Mouse (Mus musculus) spleen, embryonic (tissue): ENCODE measurements around the gene Arel1.

ENCODE experiments used
- CTCF ChIA-PET: fragments of 350-600 bp; sonication (Branson Sonifier 250); formaldehyde crosslinking; loops from one replicate; lab custom pipeline; 2022; lab: Charles Lee

Gene Arel1

GRCm38 (mm10) chr12:84950763-84951162 lies 19.9 kb downstream of the Arel1 start:
- CTCF ChIA-PET: no interaction called here

GRCm38 (mm10) chr12:84948584-84949285 lies 22.0 kb downstream of the Arel1 start:
- CTCF ChIA-PET: no interaction called here

DNA sequence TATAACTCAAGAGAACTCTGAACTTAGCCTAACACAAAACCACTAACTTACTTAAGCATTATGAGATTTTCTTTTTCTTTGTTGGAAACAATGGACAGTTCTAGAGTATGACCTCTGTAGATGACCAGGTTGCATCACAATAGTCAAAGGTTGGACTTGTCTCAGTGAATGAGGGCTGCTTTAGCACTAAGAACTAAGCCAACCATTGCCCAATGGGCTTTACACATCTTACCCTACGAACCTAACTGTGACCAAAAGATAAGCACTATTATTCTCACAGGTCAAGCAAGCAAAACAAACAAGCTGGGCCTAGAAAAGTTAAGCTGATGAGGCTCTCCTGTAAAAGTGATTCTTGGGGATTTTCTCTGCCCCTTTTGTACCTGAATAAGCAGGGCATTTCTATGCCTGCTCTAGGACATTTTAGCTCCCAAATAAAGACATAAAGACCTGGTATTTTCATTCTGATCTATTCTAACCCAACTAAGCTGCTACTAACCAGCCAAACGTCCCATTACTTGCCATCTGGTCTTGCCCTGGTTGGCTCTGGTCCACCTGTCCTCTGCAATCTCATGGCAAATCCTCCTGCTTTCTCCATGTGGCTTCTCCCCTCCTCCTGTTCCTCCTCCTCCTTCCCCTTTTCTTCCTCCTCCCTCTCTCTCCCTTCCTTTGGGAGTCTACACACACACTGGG lies 22.7 kb downstream of the Arel1 start:
- CTCF ChIA-PET: no interaction called here

GRCm38 (mm10) chr12:84944813-84945553 lies 25.7 kb downstream of the Arel1 start:
- CTCF ChIA-PET: no interaction called here

GRCm38 (mm10) chr12:84944150-84944812 lies 26.4 kb downstream of the Arel1 start:
- CTCF ChIA-PET: no interaction called here

DNA sequence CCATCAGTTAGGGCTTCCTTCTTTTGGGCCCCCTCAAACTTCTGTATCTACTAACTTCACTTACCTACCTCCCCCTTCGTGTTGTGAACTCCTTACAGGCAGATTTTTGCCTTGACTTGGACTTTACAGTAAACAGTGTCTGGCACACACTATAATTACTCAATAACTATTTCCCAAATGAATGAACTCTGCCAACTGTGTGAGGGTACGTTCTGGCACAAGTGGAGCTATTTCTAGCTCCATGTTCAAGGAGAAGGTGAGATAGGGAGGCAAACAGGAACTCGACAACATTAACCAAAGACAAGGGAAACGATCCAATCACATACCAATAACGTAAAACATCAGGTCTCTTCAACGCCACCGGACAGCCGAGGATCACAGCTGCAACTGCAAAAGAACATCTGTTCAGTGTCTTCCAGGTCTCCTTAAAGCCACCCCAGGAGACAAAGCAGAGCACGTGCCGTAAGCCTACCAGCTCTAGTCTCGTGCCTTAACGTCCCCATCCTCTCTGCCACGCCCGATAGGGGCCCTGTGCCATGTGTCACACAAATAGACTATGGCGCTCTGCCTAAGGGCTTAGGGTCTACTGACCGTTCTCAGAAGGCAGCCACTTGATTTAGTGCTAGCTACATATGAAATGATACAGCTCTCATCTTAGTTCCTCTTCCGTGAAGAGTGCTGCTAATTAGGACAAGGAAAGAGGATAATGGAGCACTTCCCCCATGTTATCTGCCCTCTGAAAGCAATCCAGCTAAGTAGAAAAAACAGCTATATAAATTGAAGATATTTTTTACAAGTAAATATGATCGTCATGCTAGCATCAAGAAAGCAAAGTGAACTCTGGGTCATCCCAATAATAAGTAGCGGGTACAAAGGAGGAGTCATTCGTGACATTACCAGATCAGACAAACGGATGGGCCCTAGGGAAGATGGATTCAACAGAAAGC lies 27.4 kb downstream of the Arel1 start:
- CTCF ChIA-PET: no interaction called here

DNA sequence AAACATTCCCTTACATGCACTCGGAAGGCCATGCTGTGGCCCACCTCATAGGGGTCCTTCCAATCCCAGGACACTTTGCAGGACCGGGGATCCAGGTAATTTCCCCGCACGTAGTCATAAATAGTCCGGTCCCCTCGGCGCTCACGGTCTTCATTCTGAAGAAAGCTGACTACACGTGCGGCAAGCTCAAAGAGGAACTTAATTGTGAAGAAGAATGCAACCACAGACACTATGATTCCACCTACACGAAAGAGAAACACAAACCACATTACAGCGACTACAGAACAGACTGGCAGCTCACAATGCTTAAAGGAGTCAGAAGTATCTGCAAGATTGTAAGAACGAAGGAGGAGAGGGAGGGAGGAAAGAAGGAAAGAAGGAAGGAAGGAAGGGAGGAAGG lies 29.0 kb downstream of the Arel1 start:
- CTCF ChIA-PET: no interaction called here

GRCm38 (mm10) chr12:84940343-84940742 lies 30.4 kb downstream of the Arel1 start:
- CTCF ChIA-PET: no interaction called here

DNA sequence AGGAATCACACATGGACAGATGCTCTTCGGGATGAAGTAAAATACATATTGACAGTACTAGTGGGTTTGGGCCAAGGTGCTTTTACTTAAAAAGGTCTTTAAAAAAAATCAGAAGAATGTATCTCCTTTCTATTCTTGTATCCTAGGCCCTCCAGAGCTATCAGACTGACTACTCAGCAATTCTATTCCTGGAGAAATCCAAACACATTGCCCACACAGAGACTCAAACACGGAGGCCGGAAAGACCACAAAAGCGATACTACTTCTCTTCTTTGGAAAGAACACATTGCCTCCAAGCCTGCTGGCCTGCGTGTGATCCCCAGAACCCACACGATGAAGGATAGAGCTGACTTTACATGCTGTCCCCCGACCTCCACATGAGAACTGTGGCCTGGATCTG lies 31.6 kb downstream of the Arel1 start:
- CTCF ChIA-PET: no interaction called here

GRCm38 (mm10) chr12:84935343-84935742 lies 35.4 kb downstream of the Arel1 start:
- CTCF ChIA-PET: no interaction called here

GRCm38 (mm10) chr12:84932210-84932609 lies 38.5 kb downstream of the Arel1 start:
- CTCF ChIA-PET: no interaction called here

DNA sequence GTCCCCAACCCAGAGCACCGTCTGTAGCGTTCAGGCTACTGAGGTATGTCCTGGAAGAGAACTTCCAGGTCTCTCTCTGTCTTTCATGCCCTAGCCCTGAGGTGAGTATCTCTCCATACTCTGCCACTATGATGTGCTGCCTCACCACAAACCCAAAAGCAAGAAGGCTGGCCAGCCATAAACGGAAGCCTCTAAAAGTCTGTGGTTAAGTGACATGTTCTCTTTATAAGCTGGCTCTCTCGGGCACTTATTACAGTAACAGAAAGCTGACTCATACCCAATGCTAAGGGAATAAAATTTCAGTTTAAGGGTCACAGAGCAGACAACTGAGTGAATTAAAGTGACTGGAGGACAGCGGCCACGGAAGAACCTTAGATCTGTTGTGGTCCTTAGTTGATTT lies 44.2 kb downstream of the Arel1 start:
- CTCF ChIA-PET: no interaction called here

DNA sequence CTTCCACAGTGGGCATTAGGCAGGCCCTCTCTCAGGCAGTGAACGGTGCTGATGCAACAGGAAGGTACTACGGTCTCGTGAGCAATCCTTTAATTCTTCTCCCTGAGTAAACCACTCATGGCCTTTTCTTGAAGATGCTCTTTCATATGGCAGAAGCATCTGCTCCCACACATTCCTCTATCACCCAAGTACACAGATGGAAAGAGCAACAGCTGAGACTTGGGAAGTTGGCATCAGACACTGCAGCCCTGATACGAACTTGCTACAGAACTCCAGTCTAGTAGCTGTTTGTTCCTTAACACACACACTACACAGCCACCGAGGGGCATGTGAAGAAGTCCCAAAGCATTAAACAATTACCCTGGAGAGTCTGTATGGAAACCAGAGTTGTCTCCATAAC lies 46.4 kb downstream of the Arel1 start:
- CTCF ChIA-PET: no interaction called here

- CTCF ChIA-PET: no interaction called here
These were observed 48.8 kb downstream of the Arel1 start for GRCm38 (mm10) chr12:84921881-84922419.

DNA sequence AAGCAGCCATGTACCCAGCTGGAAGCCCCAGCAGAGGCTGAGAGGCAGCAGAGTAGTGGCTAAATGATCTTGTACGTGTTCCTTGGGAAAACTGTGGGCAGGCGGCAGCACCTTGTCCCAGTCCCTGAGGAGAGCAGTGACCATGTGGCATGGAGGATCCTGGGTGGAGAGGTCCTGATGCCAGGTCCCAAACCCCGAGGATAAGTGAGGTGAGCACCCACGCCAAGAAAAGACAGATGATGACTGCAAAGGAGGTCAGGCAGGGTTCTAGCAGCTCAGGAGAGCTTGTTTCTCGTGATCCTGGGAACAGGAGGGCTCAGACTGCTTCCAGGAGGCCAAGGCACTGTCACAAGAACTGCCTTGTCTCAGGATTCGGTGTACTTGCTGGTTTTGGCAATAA lies 51.9 kb downstream of the Arel1 start:
- CTCF ChIA-PET: no interaction called here

- CTCF ChIA-PET: no interaction called here
These were observed 52.9 kb downstream of the Arel1 start for GRCm38 (mm10) chr12:84917799-84918198.

GRCm38 (mm10) chr12:84914959-84915358 lies 55.7 kb downstream of the Arel1 start:
- CTCF ChIA-PET: no interaction called here

DNA sequence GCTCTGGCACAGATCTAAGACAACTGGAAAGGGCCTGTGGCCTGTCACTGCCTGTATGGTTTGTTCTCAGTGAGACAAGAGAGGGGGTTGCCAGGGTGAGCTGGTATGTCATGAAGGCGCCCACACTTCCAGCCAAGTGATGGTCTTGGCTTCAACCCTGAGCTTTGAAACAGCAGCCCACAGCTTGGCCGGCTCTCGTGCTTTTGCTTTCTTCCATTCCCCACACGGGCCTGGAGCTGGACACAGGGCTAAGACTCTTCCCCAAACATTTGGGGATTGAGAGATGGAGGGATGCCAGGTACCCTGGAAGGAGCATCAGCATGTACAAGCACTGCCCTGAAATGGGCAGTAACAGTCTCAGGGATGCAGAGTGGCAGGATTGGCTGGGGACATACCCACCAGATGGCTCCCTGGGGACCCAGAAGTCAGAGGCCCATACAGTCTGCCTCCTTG lies 58.0 kb downstream of the Arel1 start:
- CTCF ChIA-PET: no interaction called here

DNA sequence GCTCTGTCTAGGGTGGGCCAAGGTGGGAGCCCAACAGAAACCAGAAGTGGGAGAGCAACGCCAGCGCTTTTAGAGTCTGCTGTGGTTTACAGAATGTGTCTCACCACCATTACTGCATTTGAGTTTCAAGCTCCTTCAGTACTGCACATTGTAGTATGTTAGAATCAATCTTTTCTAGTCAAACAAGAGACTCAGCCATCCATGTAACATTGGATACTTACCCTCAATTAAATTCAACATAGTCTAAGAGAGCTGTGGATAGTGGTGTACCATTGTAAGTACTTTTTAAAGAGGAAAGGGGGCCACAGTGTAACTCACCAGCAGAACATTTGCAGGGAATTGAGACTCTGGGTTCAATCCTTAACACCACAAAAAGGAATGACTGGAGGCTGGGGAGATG lies 59.1 kb downstream of the Arel1 start:
- CTCF ChIA-PET: no interaction called here

GRCm38 (mm10) chr12:84910066-84910465 lies 60.6 kb downstream of the Arel1 start:
- CTCF ChIA-PET: no interaction called here
